24 mouse cellular contexts compared by ENCODE assay signal in the genomic region with DNA sequence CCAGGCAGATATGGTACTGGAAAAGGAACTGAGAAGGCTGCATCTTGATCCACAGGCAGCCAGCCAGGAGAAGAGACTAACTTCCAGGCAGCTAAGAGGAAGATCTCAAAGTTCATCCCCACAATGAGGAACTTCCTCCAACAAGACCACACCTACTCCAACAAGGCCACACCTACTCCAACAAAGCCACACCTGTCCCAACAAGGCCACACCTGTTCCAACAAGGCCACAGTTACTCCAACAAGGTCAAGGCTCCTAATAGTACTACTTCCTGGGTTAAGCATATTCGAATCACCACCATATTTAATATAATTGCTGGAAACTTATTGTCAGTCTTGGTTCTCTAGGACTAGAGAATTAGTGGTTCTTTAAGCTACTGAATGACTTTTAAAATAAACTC. TPM values are rescaled to one million over a fixed set of nuclear protein-coding genes. Genes with fewer than 3 reads are reported as not detected.
"Had no signal": no experiment of that assay in that cellular context is flagged by ENCODE, and none has a peak within 500 bp of the region (broad histone marks: within the 10 kb centered on the region; RNA-seq: fewer than 3 reads in every experiment).

No protein-coding gene starts in this region.

- H3K27ac ChIP-seq: limb, embryonic 12.5 days; limb, embryonic 15.5 days; liver, embryonic 14.5 days; lung, embryonic 15.5 days; neural tube, embryonic 12.5 days; neural tube, embryonic 15.5 days; stomach, embryonic 15.5 days had no signal

- ATAC-seq: liver, postnatal 0 days had no signal

- H3K4me2 ChIP-seq: limb, embryonic 12.5 days; limb, embryonic 15.5 days; liver, embryonic 11.5 days; lung, embryonic 15.5 days; midbrain, embryonic 11.5 days; neural tube, embryonic 12.5 days; neural tube, embryonic 15.5 days; stomach, embryonic 15.5 days had no signal

- H3K9ac ChIP-seq: limb, embryonic 12.5 days; limb, embryonic 15.5 days; liver, embryonic 14.5 days; liver, postnatal 0 days; lung, embryonic 15.5 days; neural tube, embryonic 12.5 days; neural tube, embryonic 15.5 days; stomach, embryonic 15.5 days had no signal

- H3K4me1 ChIP-seq: limb, embryonic 12.5 days; limb, embryonic 15.5 days; lung, embryonic 15.5 days; neural tube, embryonic 12.5 days; neural tube, embryonic 15.5 days; stomach, embryonic 15.5 days had no signal

- H3K9me3 ChIP-seq: limb, embryonic 12.5 days; limb, embryonic 15.5 days; lung, embryonic 15.5 days; neural tube, embryonic 12.5 days; neural tube, embryonic 15.5 days; stomach, embryonic 15.5 days had no signal

- H3K36me3 ChIP-seq: limb, embryonic 12.5 days; limb, embryonic 15.5 days; lung, embryonic 15.5 days; neural tube, embryonic 12.5 days; neural tube, embryonic 15.5 days; stomach, embryonic 15.5 days had no signal

- DNase-seq: kidney, adult 2 months; kidney, postnatal 10 days; kidney, postnatal 36 days; left cerebral cortex, postnatal 4 days; liver, postnatal 0 days; lung, postnatal 10 days; lung, postnatal 4 days; midbrain, embryonic 14.5 days; right cerebral cortex, adult 18-20 months; right cerebral cortex, postnatal 14 days; right cerebral cortex, postnatal 4 days; thymus, adult 18-20 months; thymus, postnatal 36 days had no signal

- H3K4me3 ChIP-seq: limb, embryonic 12.5 days; limb, embryonic 15.5 days; lung, embryonic 15.5 days; neural tube, embryonic 12.5 days; neural tube, embryonic 15.5 days; stomach, embryonic 15.5 days had no signal

- H3K27me3 ChIP-seq: limb, embryonic 12.5 days; limb, embryonic 15.5 days; lung, embryonic 15.5 days; neural tube, embryonic 12.5 days; neural tube, embryonic 15.5 days; stomach, embryonic 15.5 days had no signal

RNA-seq across cellular contexts. Expression of gene Samd3, which starts 34.6 kb away (rescaled TPM):
- polyA plus RNA-seq: kidney, embryonic 14.5 days; limb, embryonic 12.5 days; liver, embryonic 11.5 days; liver, embryonic 14.5 days; neural tube, embryonic 15.5 days; stomach, embryonic 15.5 days; testis, adult 2 months had no signal
